Mouse (Mus musculus) midbrain, embryonic 16.5 days (tissue): Measurements from ENCODE around the gene Tmc2. TPM values are rescaled to one million over a fixed set of nuclear protein-coding genes. Genes with fewer than 3 reads are reported as not detected.

Experiments used
- ATAC-seq: fragments of 200-750 bp; cut with Nextera tagmentation; 2 replicates; pipeline ENCODE4 v1.8.0; 2017; ENCODE audit warnings: moderate TSS enrichment
- H3K27ac ChIP-seq: fragments of 300-500 bp; sonication (generic); 2 replicates; pipeline ENCODE4 v1.5.1; 2014; ENCODE audit warnings: mild to moderate bottlenecking, low read length, mixed read lengths
- H3K27me3 ChIP-seq: fragments of 300-500 bp; sonication (generic); 2 replicates; pipeline ENCODE4 v1.6.1; 2014; ENCODE audit warnings: low read depth, low read length, mixed read lengths; ENCODE audit not compliant: control insufficient read depth, insufficient read depth
- H3K36me3 ChIP-seq: fragments of 300-500 bp; sonication (generic); 2 replicates; pipeline ENCODE4 v1.6.1; 2014; ENCODE audit warnings: mild to moderate bottlenecking, low read length, moderate library complexity, mixed read lengths; ENCODE audit not compliant: control insufficient read depth, insufficient read depth
- H3K4me1 ChIP-seq: fragments of 300-500 bp; sonication (generic); 2 replicates; pipeline ENCODE4 v1.6.1; 2014; ENCODE audit warnings: mild to moderate bottlenecking, low read length, mixed read lengths; ENCODE audit not compliant: control insufficient read depth, insufficient read depth
- H3K4me2 ChIP-seq: fragments of 300-500 bp; sonication (generic); 2 replicates; pipeline ENCODE4 v1.6.1; 2014; ENCODE audit warnings: mild to moderate bottlenecking, low read length, mixed read lengths
- H3K4me3 ChIP-seq: fragments of 300-500 bp; sonication (generic); 2 replicates; pipeline ENCODE4 v1.5.1; 2014; ENCODE audit warnings: low read depth, mild to moderate bottlenecking, low read length, moderate library complexity, mixed read lengths
- H3K9ac ChIP-seq: fragments of 300-500 bp; sonication (generic); 2 replicates; pipeline ENCODE4 v1.6.1; 2014; ENCODE audit warnings: low read depth, low read length, mixed read lengths
- H3K9me3 ChIP-seq: fragments of 300-500 bp; sonication (generic); replicated peaks from 2 replicates; pipeline ENCODE4 v1.6.1; 2014; ENCODE audit warnings: mild to moderate bottlenecking, low read length, mixed read lengths; ENCODE audit not compliant: control insufficient read depth, poor library complexity, severe bottlenecking
- WGBS: fragments of 180-500 bp; shearing (Covaris S2); extraction: QIAGEN DNeasy Blood & Tissue Kit; methylation state at CpG from one replicate; pipeline ENCODE4 v1.1.7; 2014; 5-methylcytosine and 5-hydroxymethylcytosine counted together
- polyA plus RNA-seq: library from polyadenylated mRNA; unstranded; fragments of >200 nt; fragmentation: Nextera tagmentation; extraction: Ambion mirVana; gene quantifications from 2 replicates; pipeline ENCODE4 v1.2.1, GENCODE M21; 2015

Gene Tmc2
- polyA plus RNA-seq, 1 experiment from 2014 or later = not detected

DNA sequence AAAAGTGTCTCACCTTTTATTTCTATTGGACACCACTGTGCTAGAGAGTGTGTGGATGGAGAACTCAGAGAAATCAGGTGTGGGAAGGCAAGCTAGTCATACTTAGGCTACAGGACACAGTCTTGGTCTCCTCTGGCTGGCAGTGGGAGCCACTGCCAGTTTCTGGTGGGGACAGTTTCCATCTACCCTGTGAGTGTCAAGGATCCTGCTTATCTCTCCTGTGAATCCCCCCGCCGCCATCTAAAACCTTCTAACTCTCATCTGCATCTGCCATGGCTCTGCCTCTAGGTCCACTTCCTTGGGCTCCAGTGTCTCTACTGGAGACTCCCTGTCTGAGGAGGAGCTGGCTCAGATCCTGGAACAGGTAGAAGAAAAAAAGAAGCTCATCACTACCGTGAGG lies 13.0 kb downstream of the Tmc2 start:
- Histone ChIP-seq H3K27ac (no peak overlapping the region), H3K4me2 (no peak overlapping the region), H3K4me3 (no peak overlapping the region), H3K4me1 (no peaks in the 10 kb centered on the region), H3K36me3 (no peaks in the 10 kb centered on the region), H3K27me3 (no peaks in the 10 kb centered on the region), H3K9ac (no peak overlapping the region), H3K9me3 (no peaks in the 10 kb centered on the region)
- no peak for ATAC-seq
- WGBS = 84% methylated on average over 3 of the region's 3 CpGs

DNA sequence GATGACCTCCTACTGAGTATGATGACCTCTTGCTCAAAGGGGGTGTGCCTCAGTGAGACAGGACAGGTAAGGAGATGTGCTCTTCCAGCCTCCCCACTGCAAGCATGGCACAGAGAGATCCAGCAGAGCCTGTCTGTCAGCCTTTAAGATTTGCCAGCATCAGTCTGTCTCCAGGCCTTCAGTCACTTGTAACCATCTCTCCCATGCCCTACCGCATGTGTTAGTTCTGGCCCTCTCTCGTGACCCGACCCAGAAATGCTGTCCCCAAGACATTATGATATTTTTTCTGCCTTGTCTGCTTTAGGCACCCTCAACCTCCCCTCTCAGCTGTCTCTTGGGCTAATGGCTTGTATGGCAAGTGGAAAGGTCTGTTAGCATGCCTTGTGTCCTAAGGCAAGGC lies 14.6 kb downstream of the Tmc2 start:
- no peak overlapping the region for H3K27ac ChIP-seq
- no peak for ATAC-seq
- H3K4me2 ChIP-seq = no peak overlapping the region
- no peak overlapping the region for H3K9ac ChIP-seq
- H3K9me3 ChIP-seq = no peaks in the 10 kb centered on the region
- no peaks in the 10 kb centered on the region for H3K36me3 ChIP-seq
- WGBS = 93% methylated on average over 3 of the region's 3 CpGs
- no peaks in the 10 kb centered on the region for H3K27me3 ChIP-seq
- no peaks in the 10 kb centered on the region for H3K4me1 ChIP-seq
- no peak overlapping the region for H3K4me3 ChIP-seq

DNA sequence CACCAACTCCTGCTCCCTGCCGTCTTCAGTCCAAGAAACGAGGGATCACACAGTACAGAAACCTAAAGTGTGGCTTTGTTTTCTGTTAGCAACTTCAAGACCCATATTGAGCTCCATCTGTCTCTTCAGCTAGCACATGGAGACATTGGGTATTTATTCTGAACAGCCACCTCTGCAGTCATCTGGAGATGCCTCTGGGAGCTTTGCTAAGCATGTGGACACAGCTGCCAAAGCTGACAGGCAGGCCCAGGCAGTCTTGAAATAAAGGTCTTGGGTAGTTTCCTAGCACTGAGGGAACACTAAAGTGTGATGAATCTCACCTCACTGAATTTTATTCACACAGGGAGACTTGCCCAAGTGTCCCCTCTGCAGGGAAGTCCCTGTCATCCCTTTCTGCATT lies 16.6 kb downstream of the Tmc2 start:
- WGBS = 82% methylated on average over 2 of the region's 2 CpGs
- H3K4me1 ChIP-seq = no peaks in the 10 kb centered on the region
- H3K9me3 ChIP-seq = no peaks in the 10 kb centered on the region
- H3K4me2 ChIP-seq = no peak overlapping the region
- H3K9ac ChIP-seq = no peak overlapping the region
- H3K4me3 ChIP-seq = no peak overlapping the region
- no peak overlapping the region for H3K27ac ChIP-seq
- no peaks in the 10 kb centered on the region for H3K27me3 ChIP-seq
- H3K36me3 ChIP-seq = no peaks in the 10 kb centered on the region
- no peak for ATAC-seq

DNA sequence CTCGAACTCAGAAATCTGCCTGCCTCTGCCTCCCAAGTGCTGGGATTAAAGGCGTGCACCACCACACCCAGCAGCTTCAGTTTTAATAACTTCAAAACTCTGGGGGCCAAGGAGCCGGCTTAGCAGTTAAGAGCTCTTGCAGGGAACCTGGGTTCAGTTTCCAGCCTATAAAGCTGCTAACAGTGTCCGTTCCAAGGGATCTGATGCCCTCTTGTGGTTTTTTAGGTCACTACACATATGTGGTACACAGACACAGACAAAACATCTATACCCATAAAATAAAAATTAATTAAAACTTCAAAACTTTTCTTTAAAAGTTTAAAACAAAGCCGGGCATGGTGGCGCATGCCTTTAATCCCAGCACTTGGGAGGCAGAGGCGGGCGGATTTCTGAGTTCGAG lies 51.9 kb downstream of the Tmc2 start:
- H3K27ac ChIP-seq = no peak overlapping the region
- ATAC-seq = no peak
- H3K4me1 ChIP-seq = no peaks in the 10 kb centered on the region
- no peaks in the 10 kb centered on the region for H3K9me3 ChIP-seq
- H3K27me3 ChIP-seq = no peaks in the 10 kb centered on the region
- no peak overlapping the region for H3K4me3 ChIP-seq
- no peak overlapping the region for H3K9ac ChIP-seq
- H3K36me3 ChIP-seq = no peaks in the 10 kb centered on the region
- H3K4me2 ChIP-seq = no peak overlapping the region
- 43% methylated on average over 9 of the region's 9 CpGs for WGBS

DNA sequence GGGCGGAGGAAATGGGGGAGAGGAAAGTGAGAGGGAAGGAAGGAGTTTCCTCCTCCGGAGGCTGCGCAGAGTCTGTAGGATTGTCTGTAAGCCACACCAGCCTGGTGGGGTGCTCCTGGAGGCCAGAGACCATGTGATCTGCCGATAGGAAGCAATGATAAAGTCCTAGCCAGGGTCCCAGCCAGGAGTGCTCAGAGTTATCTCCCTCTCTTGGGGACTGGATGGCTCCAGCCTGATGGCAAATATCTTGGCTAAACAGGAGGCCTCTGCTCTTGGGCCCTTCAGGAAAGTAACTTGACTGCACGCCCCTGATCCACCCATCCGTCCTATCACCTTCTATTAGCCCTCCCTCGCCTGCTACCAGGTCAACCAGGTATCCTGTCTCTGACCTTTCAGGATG lies 53.2 kb downstream of the Tmc2 start:
- 77% methylated on average over 7 of the region's 7 CpGs for WGBS
- Histone ChIP-seq H3K4me1 (no peaks in the 10 kb centered on the region), H3K9ac (no peak overlapping the region), H3K4me3 (no peak overlapping the region), H3K27ac (no peak overlapping the region), H3K9me3 (no peaks in the 10 kb centered on the region), H3K36me3 (no peaks in the 10 kb centered on the region), H3K27me3 (no peaks in the 10 kb centered on the region), H3K4me2 (no peak overlapping the region)
- no peak for ATAC-seq

DNA sequence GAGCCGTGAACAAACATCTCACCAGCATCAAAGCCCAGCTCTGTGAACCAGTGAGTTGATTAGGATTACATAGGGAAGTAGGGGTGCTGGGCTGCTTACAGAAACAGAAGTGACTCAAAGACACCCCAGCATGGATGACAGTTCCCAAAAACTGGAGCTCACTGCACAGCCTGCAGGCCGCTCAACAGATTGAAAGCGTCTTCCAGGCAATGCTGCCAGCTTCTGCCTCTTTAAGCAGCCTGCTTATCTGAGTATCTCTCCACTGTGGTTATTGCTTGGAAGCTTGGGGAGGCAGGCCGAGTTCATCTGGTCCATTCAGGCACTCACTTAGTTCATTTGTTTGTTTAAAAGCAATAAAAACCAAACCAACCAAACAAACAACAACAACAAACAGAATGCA lies 61.8 kb downstream of the Tmc2 start:
- Histone ChIP-seq H3K4me3 (no peak overlapping the region), H3K9me3 (no peaks in the 10 kb centered on the region), H3K36me3 (no peaks in the 10 kb centered on the region), H3K9ac (no peak overlapping the region), H3K27me3 (no peaks in the 10 kb centered on the region), H3K4me1 (no peaks in the 10 kb centered on the region), H3K4me2 (no peak overlapping the region), H3K27ac (no peak overlapping the region)
- 88% methylated on average over 4 of the region's 4 CpGs for WGBS
- ATAC-seq = no peak

DNA sequence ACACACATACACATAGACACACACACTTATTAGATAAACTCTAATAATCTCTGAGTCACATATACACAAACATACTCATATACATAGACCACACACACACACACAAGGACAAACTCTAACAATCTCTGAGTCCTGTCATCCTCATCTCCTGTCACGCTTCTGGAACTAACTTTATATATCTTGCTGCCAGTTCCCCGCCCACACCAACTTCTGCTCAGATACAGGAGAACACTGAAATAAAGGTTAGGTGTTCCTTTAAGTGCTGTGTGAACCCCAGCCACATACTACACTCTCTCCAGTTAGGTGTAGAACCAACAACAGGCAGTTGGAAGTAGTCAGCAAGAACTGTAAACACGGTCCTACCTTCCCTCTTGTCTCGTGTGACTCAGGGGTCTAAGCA lies 65.8 kb downstream of the Tmc2 start:
- Histone ChIP-seq H3K9ac (no peak overlapping the region), H3K4me3 (no peak overlapping the region), H3K27me3 (no peaks in the 10 kb centered on the region), H3K4me2 (no peak overlapping the region), H3K9me3 (no peaks in the 10 kb centered on the region), H3K4me1 (no peaks in the 10 kb centered on the region), H3K27ac (no peak overlapping the region), H3K36me3 (no peaks in the 10 kb centered on the region)
- 98% methylated on average over 4 of the region's 4 CpGs for WGBS
- ATAC-seq = no peak

DNA sequence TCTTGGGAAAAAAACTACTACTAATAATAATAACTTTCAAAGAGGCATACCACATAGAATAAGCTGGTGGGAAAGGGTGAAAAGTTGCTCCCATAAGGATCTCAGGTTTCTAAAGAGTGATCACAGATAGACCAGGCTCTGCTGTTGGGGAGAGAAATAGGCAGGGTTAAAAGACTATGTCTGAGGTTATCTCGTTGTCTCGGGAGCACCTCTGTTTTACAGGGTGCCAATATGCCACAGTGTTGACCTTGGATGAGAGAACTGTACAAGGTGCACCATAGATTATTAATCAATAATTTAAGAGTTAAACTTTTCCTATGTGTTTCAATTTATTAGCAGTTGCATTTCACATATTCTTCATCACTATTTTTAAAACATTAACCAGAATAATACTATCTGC lies 66.9 kb downstream of the Tmc2 start:
- H3K27ac ChIP-seq = no peak overlapping the region
- no peak overlapping the region for H3K4me3 ChIP-seq
- 88% methylated on average over 2 of the region's 2 CpGs for WGBS
- H3K27me3 ChIP-seq = no peaks in the 10 kb centered on the region
- H3K9me3 ChIP-seq = no peaks in the 10 kb centered on the region
- ATAC-seq = no peak
- no peak overlapping the region for H3K9ac ChIP-seq
- H3K36me3 ChIP-seq = no peaks in the 10 kb centered on the region
- H3K4me1 ChIP-seq = no peaks in the 10 kb centered on the region
- H3K4me2 ChIP-seq = no peak overlapping the region

DNA sequence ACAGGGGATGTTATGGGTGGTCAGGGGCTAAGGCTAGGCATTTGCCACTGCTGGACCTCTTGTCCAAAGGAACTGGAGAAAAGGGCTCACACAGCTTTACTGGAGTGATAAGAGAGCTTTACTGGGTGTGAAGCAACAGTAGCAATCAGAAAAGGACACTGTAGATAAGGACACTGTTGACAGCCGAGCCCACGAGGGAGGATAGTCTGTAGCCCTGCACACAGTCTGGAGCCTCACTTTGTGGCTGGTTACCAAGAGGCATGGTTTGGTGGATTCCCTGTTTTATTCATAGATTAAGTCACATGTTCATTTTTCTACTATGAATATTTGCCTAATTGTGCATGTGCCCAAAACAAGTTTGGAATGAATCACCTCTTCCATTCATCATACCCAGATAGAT lies 67.4 kb downstream of the Tmc2 start:
- Histone ChIP-seq H3K4me1 (no peaks in the 10 kb centered on the region), H3K36me3 (no peaks in the 10 kb centered on the region), H3K27me3 (no peaks in the 10 kb centered on the region), H3K27ac (no peak overlapping the region), H3K9ac (no peak overlapping the region), H3K4me3 (no peak overlapping the region), H3K9me3 (no peaks in the 10 kb centered on the region), H3K4me2 (no peak overlapping the region)
- 90% methylated on average over 2 of the region's 2 CpGs for WGBS
- no peak for ATAC-seq

DNA sequence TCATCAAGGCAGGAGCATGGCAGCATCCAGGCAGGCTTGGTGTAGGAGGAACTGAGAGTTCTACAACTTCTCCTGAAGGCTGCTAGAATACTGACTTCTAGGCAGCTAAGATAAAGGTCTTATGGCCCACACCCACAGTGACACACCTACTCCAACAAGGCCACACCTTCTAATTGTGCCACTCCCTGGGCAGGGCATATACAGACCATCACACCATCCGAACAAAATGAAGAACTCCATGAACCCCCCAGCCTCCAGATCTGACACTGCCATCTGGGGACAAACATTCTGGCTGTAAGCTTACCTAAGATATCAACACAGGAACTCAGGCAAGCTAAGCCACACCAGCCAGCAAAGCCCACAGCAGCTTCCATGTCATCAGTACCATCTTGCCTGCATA lies 70.5 kb downstream of the Tmc2 start:
- H3K36me3 ChIP-seq = no peaks in the 10 kb centered on the region
- H3K27me3 ChIP-seq = no peaks in the 10 kb centered on the region
- H3K27ac ChIP-seq = no peak overlapping the region
- H3K4me2 ChIP-seq = no peak overlapping the region
- ATAC-seq = no peak
- WGBS = 96% methylated on average over 1 of the region's 1 CpGs
- H3K9me3 ChIP-seq = no peaks in the 10 kb centered on the region
- no peaks in the 10 kb centered on the region for H3K4me1 ChIP-seq
- no peak overlapping the region for H3K9ac ChIP-seq
- H3K4me3 ChIP-seq = no peak overlapping the region
